Mouse (Mus musculus) cerebellum, postnatal 25 days (tissue): ENCODE measurements at regions not wholly inside any gene's neighbourhood (a gene's known extent, or its start where the extent isn't known, plus 50 kb on each side); places are given as distances from the start of the nearest gene placed in this dataset.
"Not testable (repeated sequence)": the region's sequence is repeated elsewhere in the genome, so short reads cannot be mapped to it uniquely, and the experiment has no call there.

ENCODE experiments used
- DNase-seq, 2 experiments: peaks; one replicate each; pipeline ENCODE4 v3.0.0; 2021; ENCODE audit warnings: mixed read lengths in 2 of 2

GRCm38 (mm10) chr10:118603857-118604414 lies 163.1 kb downstream of the Ifng start:
- no peak for DNase-seq

- DNase-seq = no peak
Measured at GRCm38 (mm10) chr10:118605156-118605821, 164.4 kb downstream of the Ifng start.

- no peak for DNase-seq
Measured at GRCm38 (mm10) chr10:118607418-118607817, 166.6 kb downstream of the Ifng start.

GRCm38 (mm10) chr10:118608376-118609145 lies 167.7 kb downstream of the Ifng start:
- DNase-seq = no peak

- no peak for DNase-seq
Measured at GRCm38 (mm10) chr10:118609157-118609556, 168.3 kb downstream of the Ifng start.

- DNase-seq = no peak
Measured at GRCm38 (mm10) chr10:118610868-118611461, 170.1 kb downstream of the Ifng start.

GRCm38 (mm10) chr10:118612091-118612490 lies 171.2 kb downstream of the Ifng start:
- DNase-seq = no peak

GRCm38 (mm10) chr10:118613056-118613695 lies 172.3 kb downstream of the Ifng start:
- DNase-seq = no peak

GRCm38 (mm10) chr10:118614251-118614865 lies 173.5 kb downstream of the Ifng start:
- DNase-seq = no peak

GRCm38 (mm10) chr10:118615131-118616020 lies 174.5 kb downstream of the Ifng start:
- DNase-seq = no peak

- DNase-seq = no peak
Measured at GRCm38 (mm10) chr10:118616031-118616615, 175.3 kb downstream of the Ifng start.

- no peak for DNase-seq
Measured at GRCm38 (mm10) chr10:118617291-118618044, 176.6 kb downstream of the Ifng start.

- DNase-seq = not testable (repeated sequence)
Measured at GRCm38 (mm10) chr10:118618251-118618650, 177.4 kb downstream of the Ifng start.

- no peak for DNase-seq
Measured at GRCm38 (mm10) chr10:118618766-118619600, 178.1 kb downstream of the Ifng start.

- no peak for DNase-seq
Measured at GRCm38 (mm10) chr10:118619601-118620000, 178.8 kb downstream of the Ifng start.

GRCm38 (mm10) chr10:118620611-118621010 lies 179.8 kb downstream of the Ifng start:
- no peak for DNase-seq

- DNase-seq = no peak
Measured at GRCm38 (mm10) chr10:118621546-118621945, 180.7 kb downstream of the Ifng start.

- no peak for DNase-seq
Measured at GRCm38 (mm10) chr10:118622131-118622530, 181.3 kb downstream of the Ifng start.

- no peak for DNase-seq
Measured at GRCm38 (mm10) chr10:118622916-118623315, 182.1 kb downstream of the Ifng start.
